Mouse (Mus musculus) bone marrow macrophage, adult 2 months (primary cell): ENCODE data around the gene Cyp20a1. TPM values are rescaled to one million over a fixed set of nuclear protein-coding genes. Genes with fewer than 3 reads are reported as not detected.

Experiments used
- H3K27ac ChIP-seq: 2 replicates; pipeline ENCODE4 v1.5.1; 2012; ENCODE audit warnings: low read depth, low read length; ENCODE audit not compliant: insufficient read depth
- H3K4me1 ChIP-seq: 2 replicates; pipeline ENCODE4 v1.6.1; 2012; ENCODE audit warnings: low read length; ENCODE audit not compliant: control insufficient read depth, insufficient read depth
- H3K4me3 ChIP-seq: 2 replicates; pipeline ENCODE4 v1.5.1; 2012; ENCODE audit warnings: mild to moderate bottlenecking, low read length, moderate library complexity; ENCODE audit not compliant: insufficient read depth
- CTCF ChIP-seq: IDR thresholded peaks from 2 replicates; pipeline ENCODE4 v1.5.1; 2012; ENCODE audit warnings: low read depth, mild to moderate bottlenecking, low read length, moderate library complexity
- POLR2A ChIP-seq: IDR thresholded peaks from 2 replicates; pipeline ENCODE4 v1.6.1; 2012; ENCODE audit warnings: mild to moderate bottlenecking, low read depth, low read length, borderline replicate concordance
- polyA plus RNA-seq: library from polyadenylated mRNA; stranded (reverse); fragments of >200 nt; gene quantifications from 2 replicates; pipeline ENCODE4 v1.2.4, GENCODE M21; 2012; ENCODE audit not compliant: missing spikeins, insufficient read depth, insufficient read length

Gene Cyp20a1
- 20.6 and 21.6 TPM in 2 replicates for polyA plus RNA-seq

GRCm38 (mm10) chr1:60342808-60343629 lies at the start of gene Cyp20a1:
Cyp20a1 (plus strand) TSS chr1:60343323.
- H3K4me1 ChIP-seq, result peaks cover 8% of the 10 kb centered on the region
- peak; percentile 66; the same call in 1 of the 2 replicates for TF ChIP-seq POLR2A
- TF ChIP-seq CTCF, result no peak
- H3K4me3 ChIP-seq, result peak within 1 kb of the TSS; percentile 73
- peak within 1 kb of the TSS; percentile 77 for H3K27ac ChIP-seq

DNA sequence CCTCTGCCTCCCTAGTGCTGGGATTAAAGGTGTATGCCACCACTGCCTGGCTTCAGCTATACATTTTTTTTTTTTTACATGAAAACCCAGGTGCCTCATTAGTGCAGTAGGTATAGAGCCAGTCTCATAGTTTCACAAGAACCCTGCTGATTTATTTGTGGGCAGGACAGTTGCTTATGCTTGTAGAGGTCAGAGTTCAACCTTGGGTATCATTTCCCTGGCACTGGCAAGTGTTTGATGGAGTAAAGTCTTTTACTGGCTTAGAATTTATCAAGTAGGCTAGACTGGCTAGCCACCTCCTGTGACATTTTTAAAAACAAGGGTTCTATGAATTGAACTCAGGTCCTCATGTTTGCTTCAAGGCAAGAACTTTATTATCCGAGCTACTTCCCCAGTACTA lies 49.2 kb upstream of the Cyp20a1 start:
- TF ChIP-seq POLR2A (no peak), CTCF (no peak)
- no peak overlapping the region for H3K27ac ChIP-seq
- no peaks in the 10 kb centered on the region for H3K4me1 ChIP-seq
- H3K4me3 ChIP-seq, result no peak overlapping the region

DNA sequence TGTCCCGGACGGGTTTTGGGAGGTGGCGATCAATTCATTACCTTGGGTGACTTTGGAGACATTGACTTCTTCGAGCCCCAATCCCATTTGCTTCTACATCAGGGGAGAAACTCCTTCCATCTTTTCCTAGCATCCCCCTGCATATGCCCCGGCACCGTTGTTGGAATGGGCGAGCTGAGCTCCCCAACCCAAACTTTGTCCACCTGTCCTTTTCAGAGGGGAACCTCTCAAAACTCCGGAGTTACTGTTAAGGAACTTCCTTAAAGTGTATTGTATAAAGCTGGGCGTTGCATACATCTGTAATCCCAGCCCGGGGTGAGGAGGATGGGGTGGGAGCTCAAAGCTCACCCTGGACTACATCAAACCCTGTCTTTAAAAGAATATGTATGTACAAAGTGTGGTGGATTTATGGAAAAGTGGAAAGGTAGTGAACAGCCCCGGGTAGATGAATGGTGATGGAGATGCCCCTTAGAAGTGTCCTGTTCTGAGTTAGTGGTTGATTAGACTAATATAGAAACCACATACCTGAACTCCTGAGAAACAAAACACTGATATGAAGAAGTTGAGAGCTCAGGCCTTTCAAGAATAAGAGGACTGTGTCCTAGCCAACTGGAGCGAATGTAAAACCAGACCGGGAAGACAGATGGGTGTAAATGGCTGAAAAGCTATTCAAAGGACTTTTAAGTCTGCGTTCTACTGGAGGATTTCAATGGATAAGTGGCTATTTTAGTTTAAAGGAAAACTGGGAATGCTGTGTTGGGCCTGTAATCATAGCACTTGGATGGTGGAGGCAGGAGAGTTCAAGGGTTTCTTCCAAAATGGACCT lies 720 bp downstream of the Cyp20a1 start:
- H3K4me1 ChIP-seq, result peaks cover 8% of the 10 kb centered on the region
- peak overlapping the region; percentile 73 for H3K4me3 ChIP-seq
- H3K27ac ChIP-seq, result peak overlapping the region; percentile 77
- TF ChIP-seq POLR2A (no peak), CTCF (no peak)

GRCm38 (mm10) chr1:60344670-60345069 lies 1.5 kb downstream of the Cyp20a1 start:
- H3K4me1 ChIP-seq, result peaks cover 8% of the 10 kb centered on the region
- no peak overlapping the region for H3K27ac ChIP-seq
- TF ChIP-seq CTCF (no peak), POLR2A (no peak)
- no peak overlapping the region for H3K4me3 ChIP-seq

- TF ChIP-seq POLR2A (no peak), CTCF (no peak)
- H3K27ac ChIP-seq, result no peak overlapping the region
- H3K4me1 ChIP-seq, result peaks cover 8% of the 10 kb centered on the region
- H3K4me3 ChIP-seq, result no peak overlapping the region
Observed at GRCm38 (mm10) chr1:60345712-60346111, 2.6 kb downstream of the Cyp20a1 start.

- no peak overlapping the region for H3K4me3 ChIP-seq
- peaks cover 2% of the 10 kb centered on the region; the same call in 1 of the 2 replicates for H3K4me1 ChIP-seq
- H3K27ac ChIP-seq, result no peak overlapping the region
- TF ChIP-seq POLR2A, result no peak
- no peak for TF ChIP-seq CTCF
Observed at GRCm38 (mm10) chr1:60352786-60353185, 9.7 kb downstream of the Cyp20a1 start.

DNA sequence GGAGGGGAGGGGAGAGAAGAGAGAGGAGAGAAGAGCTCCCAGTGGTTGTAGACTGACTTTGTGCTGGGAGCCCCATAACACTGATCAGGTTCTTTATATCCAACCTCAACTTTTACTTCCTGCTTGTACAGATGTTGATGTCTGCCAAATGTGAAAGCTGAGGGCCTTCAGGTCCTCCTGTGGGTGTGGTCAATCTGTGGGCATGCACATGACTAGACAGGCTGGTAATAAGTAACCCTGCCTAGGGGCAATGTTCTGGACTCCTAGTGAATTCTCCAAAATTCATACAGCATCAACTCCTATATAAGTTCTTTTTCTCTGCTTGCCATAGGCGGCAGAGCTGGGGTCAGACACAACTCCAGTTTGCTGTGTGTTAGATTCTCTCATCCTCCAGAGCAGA lies 18.5 kb downstream of the Cyp20a1 start:
- TF ChIP-seq POLR2A, result no peak
- no peak for TF ChIP-seq CTCF
- Histone ChIP-seq H3K4me3 (no peak overlapping the region), H3K4me1 (peaks cover 8% of the 10 kb centered on the region), H3K27ac (no peak overlapping the region)

- Histone ChIP-seq H3K27ac (no peak overlapping the region), H3K4me1 (peaks cover 5% of the 10 kb centered on the region), H3K4me3 (no peak overlapping the region)
- no peak for TF ChIP-seq CTCF
- TF ChIP-seq POLR2A, result no peak
Observed at GRCm38 (mm10) chr1:60376556-60376955, 33.4 kb downstream of the Cyp20a1 start.

DNA sequence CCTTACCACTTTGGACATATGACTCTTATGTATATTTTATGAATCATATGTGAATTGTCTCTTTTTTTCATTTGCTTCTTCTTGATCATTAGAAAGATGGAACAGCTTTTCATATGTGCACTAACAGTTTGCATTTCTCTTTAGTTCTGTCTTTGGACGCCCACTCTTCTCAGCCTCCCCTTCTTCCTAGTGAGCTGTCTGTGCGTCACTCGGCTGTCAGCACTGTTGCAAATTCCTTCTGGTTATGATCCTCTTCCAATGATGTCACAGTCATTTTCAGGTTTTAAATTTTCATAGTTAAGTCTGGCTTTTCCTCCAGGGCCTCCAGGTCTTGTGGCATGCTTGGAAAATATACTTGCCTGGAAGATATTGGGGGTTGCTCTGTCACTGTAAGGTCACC lies 38.8 kb downstream of the Cyp20a1 start:
- TF ChIP-seq CTCF, result no peak
- no peak for TF ChIP-seq POLR2A
- no peak overlapping the region for H3K4me3 ChIP-seq
- H3K27ac ChIP-seq, result no peak overlapping the region
- peaks cover under 1% of the 10 kb centered on the region; the same call in 1 of the 2 replicates for H3K4me1 ChIP-seq

- H3K27ac ChIP-seq, result no peak overlapping the region
- H3K4me3 ChIP-seq, result no peak overlapping the region
- TF ChIP-seq CTCF, result no peak
- no peak for TF ChIP-seq POLR2A
- peaks cover 4% of the 10 kb centered on the region; the same call in 1 of the 2 replicates for H3K4me1 ChIP-seq
Observed at GRCm38 (mm10) chr1:60404848-60405247, 61.7 kb downstream of the Cyp20a1 start.
